Mouse (Mus musculus): Measurements from ENCODE around the gene Olfr645.

The Olfr645 gene

GRCm38 (mm10) chr7:104085365-104085764, at the start of gene Olfr645:
Gene Olfr645 (minus strand): TSS chr7:104085465.
- no peak for DNase-seq

- DNase-seq, result no peak
Measured at GRCm38 (mm10) chr7:104129726-104130125, 44.5 kb upstream of the Olfr645 start, which contains the start of gene Ubqln5. Gene Ubqln5 (minus strand): TSS chr7:104129826.

- no peak for DNase-seq
Measured at GRCm38 (mm10) chr7:104104757-104104972, 19.4 kb upstream of the Olfr645 start, which contains the start of gene Olfr646. Gene Olfr646 (plus strand): TSS chr7:104104873.

GRCm38 (mm10) chr7:104103913-104104756, 18.9 kb upstream of the Olfr645 start:
- no peak for DNase-seq

- DNase-seq, result no peak
Measured at GRCm38 (mm10) chr7:104071769-104072168, 13.5 kb downstream of the Olfr645 start, which contains the start of gene Olfr644. Gene Olfr644 (minus strand): TSS chr7:104071869.

- no peak for DNase-seq
Measured at GRCm38 (mm10) chr7:104061345-104061744, 23.9 kb downstream of the Olfr645 start, which contains the start of gene 4930516K23Rik. Gene 4930516K23Rik (minus strand): TSS chr7:104061445.

- no peak for DNase-seq
Measured at GRCm38 (mm10) chr7:104059215-104059614, 26.1 kb downstream of the Olfr645 start.

- DNase-seq, result no peak
Measured at GRCm38 (mm10) chr7:104052566-104052965, 32.7 kb downstream of the Olfr645 start, which contains the start of gene Olfr642. Gene Olfr642 (minus strand): TSS chr7:104052666.

- no peak for DNase-seq
Measured at GRCm38 (mm10) chr7:104050745-104051144, 34.5 kb downstream of the Olfr645 start.

GRCm38 (mm10) chr7:104035145-104035544, 50.1 kb downstream of the Olfr645 start, which contains the start of gene Olfr641:
Gene Olfr641 (plus strand): TSS chr7:104035445.
- no peak for DNase-seq

Measured in kidney, adult 8-10 months (tissue).